Mouse (Mus musculus) layer of hippocampus, adult 11-12 months (tissue): Measurements from ENCODE around the gene Plp2.
A peak's percentile ranks its signal among the peaks of the same experiment; 100 is the strongest.
"Not testable (repeated sequence)": the region's sequence is repeated elsewhere in the genome, so short reads cannot be mapped to it uniquely, and the experiment has no call there.

Source experiments
- DNase-seq: peaks from one replicate; pipeline ENCODE4 v3.0.0; 2022; ENCODE audit warnings: low spot score

The Plp2 gene

DNA sequence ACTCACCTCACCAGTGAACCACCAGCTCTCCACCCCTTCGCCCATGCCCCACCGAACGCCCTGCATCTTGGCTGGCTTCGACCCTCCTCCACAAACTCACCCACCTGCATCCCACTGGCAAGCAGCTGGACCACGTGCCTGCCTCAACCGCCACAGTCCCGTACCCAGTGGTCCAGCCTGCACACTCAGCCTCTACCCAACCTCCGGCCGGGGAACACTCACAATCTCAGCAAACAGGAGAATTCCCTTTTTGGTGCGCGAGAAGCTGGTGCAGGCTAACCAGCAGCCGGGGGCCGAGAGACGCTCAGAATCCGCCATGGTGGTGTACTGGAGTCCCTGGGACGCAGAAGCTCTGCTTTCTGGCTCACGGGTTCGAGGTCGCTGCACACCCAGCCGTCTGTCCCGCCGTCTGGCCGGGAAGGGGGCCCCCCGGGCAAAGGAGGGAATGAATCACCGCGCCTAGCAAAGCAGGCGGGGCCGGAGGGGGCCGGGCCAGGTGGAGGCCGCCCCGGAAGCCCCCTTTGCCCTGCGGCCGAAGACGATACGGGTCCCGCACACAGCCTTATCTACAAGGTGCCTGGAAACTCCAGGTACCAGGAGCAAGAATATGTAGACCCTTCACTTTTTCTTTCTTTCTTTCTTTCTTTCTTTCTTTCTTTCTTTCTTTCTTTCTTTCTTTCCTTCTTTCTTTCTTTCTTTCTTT is at the start of gene Plp2:
TSS of gene Plp2 (minus strand) at position 470 of the 703 bp plus-strand sequence.
- DNase-seq, result no peak

GRCm38 (mm10) chrX:7716058-7716457 is 44.9 kb upstream of the Plp2 start:
- not testable (repeated sequence) for DNase-seq

- peak; percentile 95 for DNase-seq
Measured at GRCm38 (mm10) chrX:7714135-7714899, 43.1 kb upstream of the Plp2 start, which contains the start of gene Wdr45. Wdr45 (plus strand) TSS chrX:7714333.

- not testable (repeated sequence) for DNase-seq
Measured at GRCm38 (mm10) chrX:7713764-7714134, 42.6 kb upstream of the Plp2 start.

DNA sequence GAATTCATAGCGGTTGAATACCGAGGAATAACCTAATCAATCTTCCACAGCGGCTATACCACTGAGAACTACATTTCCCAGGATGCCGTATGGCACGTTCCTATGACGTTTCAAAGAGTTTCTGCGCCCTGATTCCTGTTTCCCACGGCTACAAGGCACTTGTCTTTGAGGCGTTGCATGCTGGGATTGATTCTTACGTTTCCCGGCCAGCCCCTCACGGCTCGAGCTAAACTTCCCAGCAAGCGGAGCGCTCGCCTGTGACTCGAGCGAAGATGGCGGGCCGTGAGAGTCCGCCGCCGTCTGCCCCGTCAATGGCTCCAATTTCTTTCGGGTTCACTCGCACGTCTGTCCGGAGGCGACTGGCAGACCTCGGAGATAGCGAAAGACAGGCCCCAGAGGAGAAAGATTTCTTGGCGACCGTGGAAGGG is 25.8 kb upstream of the Plp2 start, which contains the start of gene Gpkow:
TSS of gene Gpkow (plus strand) at position 178 of the 428 bp plus-strand sequence.
- DNase-seq, result peak; percentile 85

- no peak for DNase-seq
Measured at GRCm38 (mm10) chrX:7696520-7696919, 25.3 kb upstream of the Plp2 start.

DNA sequence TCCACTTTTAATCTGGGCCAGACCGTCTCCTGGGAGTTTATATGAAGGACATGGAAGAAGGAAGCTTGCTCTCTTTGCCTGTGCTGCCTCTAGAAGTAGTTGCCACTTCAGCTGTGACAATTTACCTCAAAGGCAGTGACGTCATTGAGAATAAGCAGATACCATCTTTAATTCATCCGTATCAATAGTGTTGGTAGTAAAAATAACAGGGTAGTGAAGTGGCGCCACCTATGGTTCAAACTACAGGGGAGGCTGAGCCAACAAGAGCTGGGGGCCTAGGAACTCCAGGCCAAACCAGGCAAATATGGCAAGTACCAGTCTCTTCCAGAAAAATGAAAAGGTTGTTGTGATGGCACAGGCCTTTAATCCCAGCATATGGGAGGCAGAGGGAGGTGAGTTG is 21.7 kb upstream of the Plp2 start:
- DNase-seq, result peak; percentile 28

DNA sequence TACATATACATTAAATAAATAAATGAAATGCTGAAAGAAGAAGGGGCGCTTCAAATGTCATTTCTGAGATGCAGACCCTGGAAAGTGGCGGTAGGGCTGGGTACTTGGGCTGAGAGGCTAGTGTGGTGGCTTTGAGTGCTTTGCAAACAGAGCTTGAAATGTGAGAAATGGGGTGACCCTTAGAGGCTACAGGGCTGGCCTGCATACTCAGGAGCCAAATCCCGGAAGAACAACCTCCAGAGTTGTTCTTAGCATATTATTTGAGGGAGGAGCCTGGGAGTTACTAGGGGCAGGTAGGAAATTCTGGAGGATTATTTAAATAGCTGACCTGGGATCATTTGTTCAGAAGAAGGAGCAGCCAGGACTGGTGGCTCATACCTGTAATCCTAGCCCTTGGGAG is 19.3 kb upstream of the Plp2 start:
- DNase-seq, result no peak

- no peak for DNase-seq
Measured at GRCm38 (mm10) chrX:7688321-7688720, 17.1 kb upstream of the Plp2 start.

DNA sequence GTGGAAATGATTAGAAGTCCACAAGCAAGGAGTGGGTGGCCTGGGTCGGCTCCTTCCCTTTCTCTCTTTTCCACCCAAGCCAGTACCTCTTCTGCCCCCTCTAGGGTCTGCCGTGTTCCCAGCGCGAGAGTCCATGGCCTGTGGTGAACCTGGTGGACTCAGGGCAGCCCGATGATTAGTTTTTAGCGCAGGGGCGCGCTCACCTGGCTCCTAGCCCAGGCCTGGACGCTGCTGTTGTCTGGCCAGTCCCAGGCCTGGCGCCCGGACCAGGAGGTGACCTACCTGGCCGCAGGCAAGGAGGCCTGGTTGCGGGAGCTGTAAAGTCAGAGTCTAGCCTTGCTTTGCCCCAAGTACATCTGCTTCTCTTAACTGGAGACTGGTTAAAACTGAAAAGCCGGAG is 9.7 kb upstream of the Plp2 start, which contains the start of gene Magix:
TSS of gene Magix (minus strand) at position 388 of the 400 bp plus-strand sequence.
- DNase-seq, result no peak

DNA sequence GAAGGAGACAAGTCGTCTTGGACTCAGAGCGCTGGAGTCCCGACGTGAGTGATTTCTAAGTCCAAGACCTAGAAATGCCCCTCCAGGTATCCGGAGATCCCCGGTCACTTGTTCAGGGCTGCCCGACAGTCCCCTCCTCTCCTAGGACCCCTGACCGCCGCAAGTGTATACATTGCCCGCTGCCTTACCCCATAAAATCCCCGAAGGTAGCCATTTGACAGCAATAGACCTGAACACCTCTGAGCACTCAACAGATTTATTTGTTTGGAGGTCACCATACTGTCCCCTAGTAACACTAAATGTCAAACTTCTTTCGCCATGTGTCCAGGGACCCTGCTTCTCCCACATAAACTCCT is 8.8 kb upstream of the Plp2 start:
- DNase-seq, result no peak

DNA sequence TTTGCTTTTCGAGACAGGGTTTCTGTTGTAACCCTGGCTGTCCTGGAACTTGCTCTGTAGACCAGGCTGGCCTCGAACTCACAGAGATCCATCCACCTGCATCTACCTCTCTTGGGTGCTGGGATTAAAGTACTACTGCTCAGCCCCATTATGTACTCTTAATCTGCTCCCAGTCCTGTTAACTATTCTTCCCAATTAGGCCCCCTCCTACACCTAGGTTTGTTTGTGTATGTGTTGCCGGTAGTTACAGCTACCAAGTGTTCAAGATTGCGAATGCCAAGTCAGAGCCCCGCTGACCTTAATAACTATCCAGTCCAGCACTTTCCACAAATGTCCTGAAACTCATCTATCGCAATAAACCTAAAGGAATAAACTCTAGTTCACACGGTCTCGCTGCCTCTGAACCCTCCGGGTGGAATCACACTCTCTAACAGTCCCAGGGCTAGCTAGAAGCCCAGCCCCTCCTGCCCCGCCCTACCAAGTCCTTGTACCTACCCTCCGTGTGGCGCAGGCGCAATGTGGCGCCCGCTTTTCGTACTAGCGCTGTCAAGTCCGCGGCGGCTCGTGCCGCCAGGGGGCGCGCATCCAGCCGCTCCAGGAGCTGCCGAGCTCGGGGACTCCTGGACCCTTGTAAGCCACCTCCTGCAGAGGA is 8.3 kb upstream of the Plp2 start:
- peak; percentile 88 for DNase-seq

GRCm38 (mm10) chrX:7678986-7679385 is 7.8 kb upstream of the Plp2 start:
- DNase-seq, result no peak

GRCm38 (mm10) chrX:7675001-7675380 is 3.8 kb upstream of the Plp2 start:
- no peak for DNase-seq

DNA sequence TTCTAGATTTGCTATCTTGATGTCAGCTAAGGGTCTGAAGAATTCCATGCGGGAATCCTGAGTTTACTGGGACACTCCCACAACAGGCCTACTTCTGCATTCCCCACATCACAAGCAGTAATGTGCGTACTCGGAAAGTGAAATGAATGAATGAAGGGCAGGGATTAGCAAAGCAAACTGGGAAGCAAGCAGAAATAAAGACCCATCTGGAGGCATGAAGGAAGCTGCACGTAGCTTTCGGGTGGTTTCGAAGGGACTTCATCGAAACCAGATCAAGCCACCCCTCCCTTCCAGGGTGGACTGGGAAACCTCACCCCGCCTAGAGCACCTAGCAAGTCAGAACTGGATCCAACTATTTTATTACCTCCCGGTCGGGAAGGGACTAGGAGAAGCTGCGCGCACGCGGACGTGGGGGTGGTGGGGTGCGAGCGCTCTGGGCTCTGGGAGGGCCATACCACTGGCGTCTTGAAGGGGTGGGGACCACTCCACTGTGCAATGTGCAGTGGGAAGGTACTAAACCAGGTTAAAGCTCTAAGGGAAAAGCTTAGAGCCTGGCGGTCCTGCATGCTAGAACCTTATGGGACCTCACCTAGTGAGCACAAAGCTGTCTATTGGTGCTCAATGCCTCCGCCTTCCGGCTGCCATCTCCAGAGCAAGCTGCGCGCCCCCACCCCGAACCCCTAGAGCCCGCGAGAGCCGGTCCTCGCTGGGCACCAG is 3.3 kb upstream of the Plp2 start:
- DNase-seq, result no peak

- DNase-seq, result no peak
Measured at GRCm38 (mm10) chrX:7673578-7674281, 2.5 kb upstream of the Plp2 start.

DNA sequence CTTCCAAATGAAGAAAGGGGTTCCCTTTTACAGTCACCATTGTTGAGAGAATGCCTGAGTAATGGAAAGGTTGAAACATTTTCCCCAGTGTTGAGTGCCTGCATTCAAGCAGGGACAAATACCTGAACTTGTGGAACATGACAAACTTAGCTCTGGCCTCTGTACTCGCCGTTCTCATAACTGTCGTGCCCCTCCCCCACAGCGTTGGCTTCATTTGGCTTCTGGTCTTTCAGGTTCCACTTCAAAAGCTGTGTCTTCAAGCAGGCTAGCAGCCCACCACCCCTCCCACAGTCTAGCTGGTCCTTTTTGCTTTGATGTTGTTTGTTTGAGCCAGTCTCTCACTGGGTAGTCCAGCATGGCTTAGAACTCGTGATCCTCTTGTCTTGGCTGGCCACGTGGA is 1.5 kb upstream of the Plp2 start:
- DNase-seq, result no peak

DNA sequence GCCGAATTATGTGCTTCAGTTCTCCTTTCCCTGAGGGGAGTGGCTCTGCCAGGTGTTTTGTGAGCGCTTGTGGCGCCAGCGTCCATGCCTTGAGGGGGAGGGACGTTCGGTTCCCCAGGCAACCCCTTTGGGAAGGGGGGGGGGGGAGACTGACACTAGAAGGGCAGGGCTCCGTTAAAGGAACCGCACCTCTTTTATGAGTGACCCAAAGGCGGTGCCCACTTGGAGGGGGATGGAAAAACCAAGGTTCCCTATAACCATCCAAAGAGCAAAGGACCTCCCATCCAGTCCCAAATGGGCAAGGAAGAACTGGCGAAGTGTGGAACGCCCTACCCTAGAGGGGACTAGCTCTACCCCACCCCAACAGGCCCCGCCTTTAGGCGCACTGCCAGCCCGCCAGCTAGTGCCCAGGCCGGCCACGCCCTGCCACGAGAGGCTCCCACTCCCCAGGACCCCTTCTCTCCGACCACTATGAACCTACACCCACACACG is 754 bp downstream of the Plp2 start:
- DNase-seq, result peak; percentile 30

DNA sequence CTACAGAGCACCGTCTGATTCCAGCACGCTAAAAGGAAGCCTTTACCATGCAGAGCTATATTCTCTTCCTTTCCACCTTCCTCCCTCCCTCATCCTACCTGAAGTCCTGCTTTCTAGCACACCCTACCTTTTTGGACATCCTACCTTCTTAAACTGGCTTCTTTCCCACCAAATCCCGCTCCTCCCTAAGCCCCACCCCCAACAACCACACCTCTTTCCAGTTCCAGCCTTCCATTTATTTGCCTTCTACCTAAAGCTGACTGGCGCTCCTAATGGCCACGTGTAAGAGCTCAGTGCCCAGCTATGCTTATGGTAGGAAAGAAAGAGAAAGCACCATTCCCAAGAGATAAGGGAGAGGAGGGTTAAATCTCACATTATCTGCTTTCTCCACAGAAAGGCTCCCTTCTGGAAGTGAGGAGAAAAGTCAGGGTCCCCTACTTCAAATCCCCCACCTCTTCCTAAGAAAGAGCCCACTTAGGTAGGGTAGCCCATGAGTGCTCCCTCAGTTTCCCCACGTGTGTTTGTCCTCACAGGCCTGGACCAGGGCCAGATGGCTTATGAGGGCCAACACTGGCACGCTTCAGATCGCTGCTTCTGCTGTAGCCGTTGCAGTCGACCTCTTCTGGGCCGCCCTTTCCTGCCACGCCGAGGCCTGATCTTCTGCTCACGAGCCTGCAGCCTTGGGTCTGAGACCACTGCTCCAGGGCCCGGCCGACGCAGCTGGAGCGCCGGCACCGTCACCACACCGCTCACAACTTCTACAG is 5.3 kb downstream of the Plp2 start:
- DNase-seq, result no peak

DNA sequence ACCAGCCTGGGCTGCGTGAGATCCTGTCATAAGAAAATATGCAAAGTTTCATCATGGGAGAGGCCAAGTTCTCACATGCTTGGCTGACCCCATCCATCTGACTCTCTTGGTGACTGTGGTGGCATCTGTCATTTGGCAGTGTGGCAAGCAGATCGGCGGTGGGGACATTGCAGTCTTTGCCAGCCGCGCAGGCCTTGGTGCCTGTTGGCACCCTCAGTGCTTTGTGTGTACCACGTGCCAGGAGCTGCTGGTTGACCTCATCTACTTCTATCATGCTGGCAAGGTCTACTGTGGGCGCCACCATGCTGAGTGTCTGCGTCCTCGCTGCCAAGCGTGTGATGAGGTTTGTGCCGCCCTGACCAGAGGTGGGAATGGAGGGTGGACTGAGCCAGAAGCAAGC is 6.4 kb downstream of the Plp2 start:
- no peak for DNase-seq

DNA sequence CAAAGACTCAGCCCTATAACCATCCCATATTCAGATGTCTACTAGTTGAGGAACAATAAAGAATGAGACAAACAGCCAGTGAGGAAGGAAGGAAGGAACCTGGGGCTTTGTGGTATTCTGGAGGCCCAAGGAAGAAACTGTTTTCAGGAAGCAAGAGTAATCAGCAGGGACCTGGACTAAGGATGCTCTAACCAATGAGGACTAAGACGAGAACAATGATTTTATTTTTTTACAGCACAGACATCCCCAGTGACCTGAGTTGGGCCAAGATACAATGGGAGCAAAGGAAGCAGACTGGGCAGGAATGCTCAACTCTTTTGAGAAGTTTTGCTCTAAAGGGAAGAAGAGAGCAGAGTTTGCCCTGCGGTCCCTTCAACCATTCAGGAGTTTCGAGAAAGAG is 8.3 kb downstream of the Plp2 start:
- DNase-seq, result no peak
